ENCODE assay signal across 8 mouse cellular contexts in the genomic region with DNA sequence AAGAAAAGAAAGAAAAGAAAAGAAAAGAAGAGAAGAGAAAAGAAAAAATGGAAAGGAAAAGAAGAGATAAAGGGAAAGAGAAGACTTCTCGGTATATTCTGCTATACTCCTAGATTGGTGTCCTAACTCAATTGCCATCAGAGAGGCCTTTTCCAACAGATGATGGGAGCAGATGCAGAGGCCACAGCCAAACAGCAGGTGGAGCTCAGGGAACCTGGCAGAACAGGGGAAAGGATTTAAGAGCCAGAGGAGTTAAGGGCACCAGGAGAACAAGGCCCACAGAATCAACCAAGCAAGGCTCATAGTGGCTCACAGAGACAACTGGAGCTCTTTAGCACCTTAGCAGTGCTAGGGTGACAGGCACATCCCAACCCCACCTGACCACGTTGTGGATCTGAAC.
DNase-seq lines count a peak whose midpoint lies in the region; ATAC-seq and TF ChIP-seq lines count a peak whose summit lies in the region.

No protein-coding gene starts in this region.

- no peak for TF ChIP-seq POLR2A in heart, adult 2 months (IDR thresholded peaks at IDR 0.05; ENCODE audit: insufficient read depth, low read depth, low read length)

- H3K27ac ChIP-seq in heart, adult 2 months, result no peak overlapping the region
- H3K27ac ChIP-seq in heart, embryonic 12.5 days (ENCODE audit: poor library complexity, severe bottlenecking), result no peak overlapping the region
- no peak overlapping the region for H3K27ac ChIP-seq in neural tube, embryonic 14.5 days (ENCODE audit: low read depth, low read length)
- no peak overlapping the region for H3K27ac ChIP-seq in neural tube, embryonic 15.5 days (replicated peaks)
- H3K27ac ChIP-seq in embryonic facial prominence, embryonic 14.5 days (replicated peaks; ENCODE audit: low read depth, low read length), result no peak overlapping the region

- TF ChIP-seq EP300 in heart, adult 2 months (IDR thresholded peaks at IDR 0.05; ENCODE audit: insufficient read depth, low read depth, low read length), result no peak

- no peak overlapping the region for H3K4me3 ChIP-seq in heart, adult 2 months
- H3K4me3 ChIP-seq in heart, embryonic 12.5 days, result no peak overlapping the region
- H3K4me3 ChIP-seq in neural tube, embryonic 14.5 days (ENCODE audit: low read depth, low read length), result no peak overlapping the region
- H3K4me3 ChIP-seq in neural tube, embryonic 15.5 days (replicated peaks), result no peak overlapping the region
- no peak overlapping the region for H3K4me3 ChIP-seq in embryonic facial prominence, embryonic 14.5 days (ENCODE audit: low read depth, low read length)

- no peak for ATAC-seq in heart, embryonic 12.5 days (ENCODE audit: insufficient number of reproducible peaks, low FRiP score)
- ATAC-seq in neural tube, embryonic 14.5 days (ENCODE audit: low read depth), result peak; percentile 51; the same call in 1 of the 2 replicates
- no peak for ATAC-seq in neural tube, embryonic 15.5 days (ENCODE audit: low FRiP score)
- no peak for ATAC-seq in embryonic facial prominence, embryonic 14.5 days (ENCODE audit: low read depth)

- H3K9me3 ChIP-seq in heart, embryonic 12.5 days (replicated peaks), result no peaks in the 10 kb centered on the region
- no peaks in the 10 kb centered on the region for H3K9me3 ChIP-seq in neural tube, embryonic 14.5 days (ENCODE audit: control insufficient read depth, low read length)
- H3K9me3 ChIP-seq in neural tube, embryonic 15.5 days (replicated peaks), result no peaks in the 10 kb centered on the region
- H3K9me3 ChIP-seq in embryonic facial prominence, embryonic 14.5 days (ENCODE audit: control insufficient read depth, low read length), result no peaks in the 10 kb centered on the region

- TF ChIP-seq CTCF in heart, adult 2 months (IDR thresholded peaks at IDR 0.05), result peak; percentile 42

- H3K79me2 ChIP-seq in heart, adult 2 months (replicated peaks; ENCODE audit: control insufficient read depth, insufficient read depth, low read length), result no peaks in the 10 kb centered on the region

- no peaks in the 10 kb centered on the region for H3K36me3 ChIP-seq in heart, adult 2 months (ENCODE audit: control insufficient read depth, insufficient read depth, low read length)
- no peaks in the 10 kb centered on the region for H3K36me3 ChIP-seq in heart, embryonic 12.5 days
- no peaks in the 10 kb centered on the region for H3K36me3 ChIP-seq in neural tube, embryonic 14.5 days (ENCODE audit: control insufficient read depth, insufficient read depth, low read length)
- no peaks in the 10 kb centered on the region for H3K36me3 ChIP-seq in neural tube, embryonic 15.5 days
- H3K36me3 ChIP-seq in embryonic facial prominence, embryonic 14.5 days (ENCODE audit: control insufficient read depth, insufficient read depth, low read length), result no peaks in the 10 kb centered on the region

- no peak overlapping the region for H3K4me2 ChIP-seq in heart, embryonic 12.5 days
- H3K4me2 ChIP-seq in neural tube, embryonic 14.5 days (ENCODE audit: low read depth, low read length), result no peak overlapping the region
- no peak overlapping the region for H3K4me2 ChIP-seq in neural tube, embryonic 15.5 days
- no peak overlapping the region for H3K4me2 ChIP-seq in embryonic facial prominence, embryonic 14.5 days (ENCODE audit: low read depth, low read length)

- no peak overlapping the region for H3K9ac ChIP-seq in heart, adult 2 months (ENCODE audit: low read depth, low read length)
- H3K9ac ChIP-seq in heart, embryonic 12.5 days, result no peak overlapping the region
- no peak overlapping the region for H3K9ac ChIP-seq in neural tube, embryonic 14.5 days (replicated peaks; ENCODE audit: low read depth, low read length)
- no peak overlapping the region for H3K9ac ChIP-seq in neural tube, embryonic 15.5 days (replicated peaks)
- no peak overlapping the region for H3K9ac ChIP-seq in embryonic facial prominence, embryonic 14.5 days (ENCODE audit: low read depth, low read length)

- WGBS in heart, adult 2 months, result 60% methylated on average over 2 of the region's 2 CpGs
- 43% methylated on average over 2 of the region's 2 CpGs for WGBS in heart, embryonic 12.5 days
- 65% methylated on average over 2 of the region's 2 CpGs for WGBS in neural tube, embryonic 14.5 days
- 67% methylated on average over 2 of the region's 2 CpGs for WGBS in neural tube, embryonic 15.5 days
- whole genome bisulfite sequencing in embryonic facial prominence, embryonic 14.5 days, result 67% methylated on average over 2 of the region's 2 CpGs

- H3K27me3 ChIP-seq in heart, adult 2 months (ENCODE audit: control insufficient read depth, insufficient read depth, low read length), result no peaks in the 10 kb centered on the region
- H3K27me3 ChIP-seq in heart, embryonic 12.5 days (replicated peaks), result no peaks in the 10 kb centered on the region
- no peaks in the 10 kb centered on the region for H3K27me3 ChIP-seq in neural tube, embryonic 14.5 days (ENCODE audit: control insufficient read depth, insufficient read depth, low read length)
- no peaks in the 10 kb centered on the region for H3K27me3 ChIP-seq in neural tube, embryonic 15.5 days (replicated peaks)
- H3K27me3 ChIP-seq in embryonic facial prominence, embryonic 14.5 days (replicated peaks; ENCODE audit: control insufficient read depth, insufficient read depth, low read length), result no peaks in the 10 kb centered on the region

- intact Hi-C loops in heart, adult 2 months (cut with DNase I), result no loop called here

- no peak for DNase-seq in heart, adult 2 months
- DNase-seq in embryonic facial prominence, embryonic 14.5 days (ENCODE audit: low spot score), result peak; percentile 20
- peak; percentile 10 for DNase-seq in right cerebral cortex, postnatal 14 days
- no peak for DNase-seq in layer of hippocampus, postnatal 25 days (ENCODE audit: extremely low spot score in 1 of 2, low spot score in 1 of 2)
- no peak for DNase-seq in gastrocnemius, postnatal 10 days

- no peaks in the 10 kb centered on the region for H3K4me1 ChIP-seq in heart, adult 2 months (ENCODE audit: control insufficient read depth, insufficient read depth, low read length)
- H3K4me1 ChIP-seq in heart, embryonic 12.5 days (replicated peaks), result no peaks in the 10 kb centered on the region
- H3K4me1 ChIP-seq in neural tube, embryonic 14.5 days (ENCODE audit: control insufficient read depth, insufficient read depth, low read length), result no peaks in the 10 kb centered on the region
- no peaks in the 10 kb centered on the region for H3K4me1 ChIP-seq in neural tube, embryonic 15.5 days
- H3K4me1 ChIP-seq in embryonic facial prominence, embryonic 14.5 days (ENCODE audit: control insufficient read depth, insufficient read depth, low read length), result no peaks in the 10 kb centered on the region

Comparison
In these comparisons a context has a peak if more than half of its experiments do, and no peak if none do; other contexts are left out.
1. DNase-seq: peak in embryonic facial prominence, embryonic 14.5 days (single experiment) and right cerebral cortex, postnatal 14 days (single experiment); none in heart, adult 2 months (0 of 2), layer of hippocampus, postnatal 25 days (0 of 2) and gastrocnemius, postnatal 10 days (single experiment).